ENCODE assay signal across 9 mouse cellular contexts in the genomic region with DNA sequence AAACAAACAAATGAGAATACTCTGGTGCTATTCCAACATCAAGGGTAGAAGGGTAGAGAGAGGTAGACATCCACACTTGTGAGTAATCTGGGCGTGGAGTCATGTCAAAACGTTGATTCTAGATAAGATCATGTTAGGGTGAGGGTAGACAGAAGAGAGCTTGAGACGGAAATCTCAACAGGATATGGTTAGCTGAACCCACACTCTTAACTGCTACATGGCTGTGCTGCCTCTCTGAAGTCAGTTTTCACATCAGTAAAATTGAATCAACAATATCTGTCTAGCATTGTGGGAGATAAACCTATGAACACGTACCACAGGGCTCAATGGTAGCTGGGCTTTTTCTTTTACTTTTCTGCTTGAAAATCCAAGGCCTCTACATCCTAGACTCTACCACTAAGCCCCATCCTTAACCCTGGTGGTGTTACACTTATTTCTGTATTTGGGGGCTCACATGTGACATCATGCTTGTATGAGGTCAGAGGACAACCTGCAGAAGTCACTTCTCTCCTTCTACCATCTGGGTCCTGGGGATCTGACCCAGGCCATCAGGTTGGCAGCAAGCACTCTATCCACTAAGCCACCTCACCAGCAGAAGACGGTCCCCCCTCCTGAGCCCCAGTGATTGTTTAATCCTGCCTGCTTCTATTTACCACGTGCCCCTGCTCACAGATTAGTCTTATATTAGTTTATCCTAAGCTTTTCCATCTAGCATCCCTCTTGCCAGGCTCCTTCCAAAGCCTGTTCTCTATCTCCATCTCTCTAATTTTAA. TPM values are rescaled to one million over a fixed set of nuclear protein-coding genes. Genes with fewer than 3 reads are reported as not detected.
A peak's percentile ranks its signal among the peaks of the same experiment; 100 is the strongest.
DNase-seq lines count a peak whose midpoint lies in the region; ATAC-seq and TF ChIP-seq lines count a peak whose summit lies in the region.
"Had no signal": no experiment of that assay in that cellular context is flagged by ENCODE, and none has a peak within 500 bp of the region (broad histone marks: within the 10 kb centered on the region; RNA-seq: fewer than 3 reads in every experiment).

No protein-coding gene starts in this region.

- H3K27ac ChIP-seq in hindbrain, embryonic 12.5 days, result no peak overlapping the region
- H3K27ac ChIP-seq in hindbrain, embryonic 14.5 days, result no peak overlapping the region
- H3K27ac ChIP-seq in embryonic facial prominence, embryonic 14.5 days (replicated peaks; ENCODE audit: low read depth, low read length), result no peak overlapping the region
- H3K27ac ChIP-seq in liver, embryonic 15.5 days (replicated peaks), result no peak overlapping the region
- H3K27ac ChIP-seq in layer of hippocampus, adult 2 months, result no peak overlapping the region; the same call in 1 of the 2 replicates

- peaks cover 29% of the 10 kb centered on the region for H3K36me3 ChIP-seq in hindbrain, embryonic 12.5 days
- H3K36me3 ChIP-seq in hindbrain, embryonic 14.5 days (replicated peaks; ENCODE audit: control insufficient read depth, insufficient read depth), result peaks cover 30% of the 10 kb centered on the region
- peaks cover 39% of the 10 kb centered on the region for H3K36me3 ChIP-seq in embryonic facial prominence, embryonic 14.5 days (ENCODE audit: control insufficient read depth, insufficient read depth, low read length)
- peaks cover 33% of the 10 kb centered on the region for H3K36me3 ChIP-seq in liver, embryonic 15.5 days (replicated peaks)

- no peak overlapping the region for H3K9ac ChIP-seq in hindbrain, embryonic 12.5 days
- H3K9ac ChIP-seq in hindbrain, embryonic 14.5 days, result no peak overlapping the region
- no peak overlapping the region; the same call in 1 of the 2 replicates for H3K9ac ChIP-seq in embryonic facial prominence, embryonic 14.5 days (ENCODE audit: low read depth, low read length)
- no peak overlapping the region for H3K9ac ChIP-seq in liver, embryonic 15.5 days

- no peaks in the 10 kb centered on the region for H3K27me3 ChIP-seq in hindbrain, embryonic 12.5 days
- H3K27me3 ChIP-seq in hindbrain, embryonic 14.5 days (ENCODE audit: control insufficient read depth, insufficient read depth, low read length), result no peaks in the 10 kb centered on the region
- no peaks in the 10 kb centered on the region for H3K27me3 ChIP-seq in embryonic facial prominence, embryonic 14.5 days (replicated peaks; ENCODE audit: control insufficient read depth, insufficient read depth, low read length)
- no peaks in the 10 kb centered on the region for H3K27me3 ChIP-seq in liver, embryonic 15.5 days

- TF ChIP-seq CTCF in layer of hippocampus, adult 2 months (conservative IDR thresholded peaks at IDR 0.05), result no peak

- 93% methylated on average over 6 of the region's 6 CpGs for WGBS in hindbrain, embryonic 12.5 days
- WGBS in hindbrain, embryonic 14.5 days, result 89% methylated on average over 6 of the region's 6 CpGs
- WGBS in embryonic facial prominence, embryonic 14.5 days, result 87% methylated on average over 6 of the region's 6 CpGs
- 56% methylated on average over 6 of the region's 6 CpGs for WGBS in liver, embryonic 15.5 days (ENCODE audit: insufficient replicate concordance)

- H3K9me3 ChIP-seq in hindbrain, embryonic 12.5 days (replicated peaks), result no peaks in the 10 kb centered on the region
- no peaks in the 10 kb centered on the region for H3K9me3 ChIP-seq in hindbrain, embryonic 14.5 days (ENCODE audit: control insufficient read depth, low read length)
- no peaks in the 10 kb centered on the region for H3K9me3 ChIP-seq in embryonic facial prominence, embryonic 14.5 days (ENCODE audit: control insufficient read depth, low read length)
- H3K9me3 ChIP-seq in liver, embryonic 15.5 days (replicated peaks), result no peaks in the 10 kb centered on the region

- 0 out of 2 replicates have a peak overlapping the region, but pooled peaks have one; percentile 43 for H3K4me3 ChIP-seq in hindbrain, embryonic 12.5 days
- H3K4me3 ChIP-seq in hindbrain, embryonic 14.5 days (replicated peaks; ENCODE audit: low read length), result no peak overlapping the region
- H3K4me3 ChIP-seq in embryonic facial prominence, embryonic 14.5 days (ENCODE audit: low read depth, low read length), result no peak overlapping the region; the same call in 1 of the 2 replicates
- H3K4me3 ChIP-seq in liver, embryonic 15.5 days (replicated peaks), result no peak overlapping the region
- no peak overlapping the region; the same call in 1 of the 2 replicates for H3K4me3 ChIP-seq in layer of hippocampus, adult 2 months

- no peak for ATAC-seq in hindbrain, embryonic 12.5 days (ENCODE audit: low FRiP score)
- no peak for ATAC-seq in hindbrain, embryonic 14.5 days (ENCODE audit: low FRiP score)
- no peak for ATAC-seq in embryonic facial prominence, embryonic 14.5 days (ENCODE audit: low read depth)
- ATAC-seq in liver, embryonic 15.5 days (ENCODE audit: insufficient read depth), result no peak

- H3K4me1 ChIP-seq in hindbrain, embryonic 12.5 days, result peaks cover 11% of the 10 kb centered on the region
- H3K4me1 ChIP-seq in hindbrain, embryonic 14.5 days (replicated peaks; ENCODE audit: control insufficient read depth, insufficient read depth, low read length), result peaks cover 9% of the 10 kb centered on the region
- peaks cover 11% of the 10 kb centered on the region for H3K4me1 ChIP-seq in embryonic facial prominence, embryonic 14.5 days (ENCODE audit: control insufficient read depth, insufficient read depth, low read length)
- H3K4me1 ChIP-seq in liver, embryonic 15.5 days (replicated peaks), result peaks cover 55% of the 10 kb centered on the region

- DNase-seq in hindbrain, embryonic 14.5 days (ENCODE audit: low spot score), result no peak
- DNase-seq in CD4-positive helper T cell, adult 2 months (ENCODE audit: low read depth, low spot score), result peak; percentile 94
- DNase-seq in embryonic facial prominence, embryonic 14.5 days (ENCODE audit: low spot score), result no peak
- no peak for DNase-seq in urinary bladder, postnatal 36 days (ENCODE audit: low spot score in 2 of 2)
- DNase-seq in testis, postnatal 10 days (ENCODE audit: low spot score), result no peak
- no peak for DNase-seq in layer of hippocampus, adult 2 months (ENCODE audit: low spot score in 2 of 2)

- H3K4me2 ChIP-seq in hindbrain, embryonic 12.5 days (replicated peaks), result peak overlapping the region; percentile 49
- no peak overlapping the region for H3K4me2 ChIP-seq in hindbrain, embryonic 14.5 days (replicated peaks)
- peak overlapping the region; percentile 56 for H3K4me2 ChIP-seq in embryonic facial prominence, embryonic 14.5 days (ENCODE audit: low read depth, low read length)
- H3K4me2 ChIP-seq in liver, embryonic 15.5 days, result peak overlapping the region; percentile 80; the same call in 1 of the 2 replicates

RNA-seq across cellular contexts. Expression of gene Aip, which starts 5.8 kb away (rescaled TPM):
- polyA plus RNA-seq in hindbrain, embryonic 12.5 days (2016; fragmentation: Nextera tagmentation; extraction: Ambion mirVana), result 68.8 and 71.3 TPM in 2 replicates
- polyA plus RNA-seq in hindbrain, embryonic 14.5 days (2014; fragmentation: Nextera tagmentation; extraction: Ambion mirVana), result 93.8 and 99.7 TPM in 2 replicates
- polyA plus RNA-seq in embryonic facial prominence, embryonic 14.5 days (2014; fragmentation: Nextera tagmentation; extraction: Ambion mirVana), result 81.9 and 88.6 TPM in 2 replicates
- polyA plus RNA-seq in liver, embryonic 15.5 days (2015; fragmentation: Nextera tagmentation; extraction: Ambion mirVana), result 35.8 and 38.3 TPM in 2 replicates
- 100 to 1,000 TPM; 111 to 123 TPM for total RNA-seq in layer of hippocampus, adult 2 months (2021)

RNA-seq across cellular contexts. Expression of gene Gpr152, which starts 19.7 kb away (rescaled TPM):
- polyA plus RNA-seq in hindbrain, embryonic 12.5 days (2016; fragmentation: Nextera tagmentation; extraction: Ambion mirVana), result 0.05 TPM in 1 of 2 replicates, not detected in the other
- not detected in 2 replicates for polyA plus RNA-seq in hindbrain, embryonic 14.5 days (2014; fragmentation: Nextera tagmentation; extraction: Ambion mirVana)
- 0.08 TPM in 1 of 2 replicates, not detected in the other for polyA plus RNA-seq in embryonic facial prominence, embryonic 14.5 days (2014; fragmentation: Nextera tagmentation; extraction: Ambion mirVana)
- not detected in 2 replicates for polyA plus RNA-seq in liver, embryonic 15.5 days (2015; fragmentation: Nextera tagmentation; extraction: Ambion mirVana)
- total RNA-seq in layer of hippocampus, adult 2 months (2021), result under 1 TPM; 0.07 to 0.08 TPM
- total RNA-seq: layer of hippocampus, postnatal 25 days had no signal

RNA-seq across cellular contexts. Expression of gene Pitpnm1, which starts 20.1 kb away (rescaled TPM):
- polyA plus RNA-seq in hindbrain, embryonic 12.5 days (2016; fragmentation: Nextera tagmentation; extraction: Ambion mirVana), result 19.6 and 24.4 TPM in 2 replicates
- 70.0 and 74.7 TPM in 2 replicates for polyA plus RNA-seq in hindbrain, embryonic 14.5 days (2014; fragmentation: Nextera tagmentation; extraction: Ambion mirVana)
- polyA plus RNA-seq in embryonic facial prominence, embryonic 14.5 days (2014; fragmentation: Nextera tagmentation; extraction: Ambion mirVana), result 5.6 and 6.6 TPM in 2 replicates
- polyA plus RNA-seq in liver, embryonic 15.5 days (2015; fragmentation: Nextera tagmentation; extraction: Ambion mirVana), result 6.0 and 7.9 TPM in 2 replicates
- total RNA-seq in layer of hippocampus, adult 2 months (2021), result 100 to 1,000 TPM; 173 to 180 TPM

RNA-seq across cellular contexts. Expression of gene Cdk2ap2, which starts 22.9 kb away (rescaled TPM):
- 65.6 and 76.9 TPM in 2 replicates for polyA plus RNA-seq in hindbrain, embryonic 12.5 days (2016; fragmentation: Nextera tagmentation; extraction: Ambion mirVana)
- polyA plus RNA-seq in hindbrain, embryonic 14.5 days (2014; fragmentation: Nextera tagmentation; extraction: Ambion mirVana), result 79.2 and 82.1 TPM in 2 replicates
- polyA plus RNA-seq in embryonic facial prominence, embryonic 14.5 days (2014; fragmentation: Nextera tagmentation; extraction: Ambion mirVana), result 66.1 and 68.6 TPM in 2 replicates
- 115 and 127 TPM in 2 replicates for polyA plus RNA-seq in liver, embryonic 15.5 days (2015; fragmentation: Nextera tagmentation; extraction: Ambion mirVana)
- 10 to 100 TPM; 29.5 to 33.9 TPM for total RNA-seq in layer of hippocampus, adult 2 months (2021)

RNA-seq across cellular contexts. Expression of gene Cabp4, which starts 23.9 kb away (rescaled TPM):
- 0.16 and 0.39 TPM in 2 replicates for polyA plus RNA-seq in hindbrain, embryonic 12.5 days (2016; fragmentation: Nextera tagmentation; extraction: Ambion mirVana)
- polyA plus RNA-seq in hindbrain, embryonic 14.5 days (2014; fragmentation: Nextera tagmentation; extraction: Ambion mirVana), result 0.11 and 0.26 TPM in 2 replicates
- polyA plus RNA-seq in embryonic facial prominence, embryonic 14.5 days (2014; fragmentation: Nextera tagmentation; extraction: Ambion mirVana), result 0.12 TPM in 1 of 2 replicates, not detected in the other
- 0.13 TPM in 2 replicates for polyA plus RNA-seq in liver, embryonic 15.5 days (2015; fragmentation: Nextera tagmentation; extraction: Ambion mirVana)
- total RNA-seq in layer of hippocampus, adult 2 months (2021), result under 1 TPM in 1 of 2 experiments, not detected in 1; 0.17 TPM
